Mouse (Mus musculus) adrenal gland, postnatal 25 days (tissue): ENCODE results near the gene Ccdc170. TPM values are rescaled to one million over a fixed set of nuclear protein-coding genes. Genes with fewer than 3 reads are reported as not detected.
"Not testable (repeated sequence)": the region's sequence is repeated elsewhere in the genome, so short reads cannot be mapped to it uniquely, and the experiment has no call there.

Experiments used
- DNase-seq: peaks from one replicate; pipeline ENCODE4 v3.0.0; 2021; ENCODE audit warnings: mixed read lengths
- long read RNA-seq: library from polyadenylated mRNA; stranded (forward); transcript quantifications from one replicate; pipeline ENCODE4 v2.0.0, GENCODE M21; 2021
- total RNA-seq: library from RNA; stranded (reverse); gene quantifications from 2 replicates; pipeline ENCODE4 v1.2.3, GENCODE M21; 2021

The Ccdc170 gene
- 2.0 TPM in 1 of 2 replicates, not detected in the other for total RNA-seq
- long read RNA-seq: 0 reads

GRCm38 (mm10) chr10:4482355-4482754 lies at the start of gene Ccdc170:
TSS of gene Ccdc170 (plus strand) at chr10:4482502.
- peak; percentile 15 for DNase-seq

- DNase-seq: no peak
These were observed 49.1 kb upstream of the Ccdc170 start for GRCm38 (mm10) chr10:4432996-4433755.

- DNase-seq: not testable (repeated sequence)
These were observed 48.4 kb upstream of the Ccdc170 start for GRCm38 (mm10) chr10:4433871-4434270.

DNA sequence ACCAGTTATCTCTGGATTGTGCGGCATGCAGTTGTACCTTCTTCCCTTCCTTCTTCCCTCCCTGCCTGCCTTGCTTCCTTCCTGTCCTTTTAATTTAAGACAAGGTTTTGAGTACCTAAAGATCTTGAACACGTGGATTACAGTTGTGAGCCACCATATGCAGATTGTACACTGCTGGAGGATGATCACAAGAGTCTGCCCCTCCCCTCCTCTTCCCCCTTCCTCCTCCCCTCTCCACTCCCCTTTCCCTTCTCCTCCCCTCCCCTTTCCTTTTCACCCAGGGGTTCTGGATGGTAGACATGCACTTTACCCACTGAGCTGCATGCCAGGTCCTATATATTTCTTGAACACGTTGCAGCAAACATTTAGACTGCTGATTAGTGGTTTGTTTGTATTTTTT lies 46.9 kb upstream of the Ccdc170 start:
- no peak for DNase-seq

DNA sequence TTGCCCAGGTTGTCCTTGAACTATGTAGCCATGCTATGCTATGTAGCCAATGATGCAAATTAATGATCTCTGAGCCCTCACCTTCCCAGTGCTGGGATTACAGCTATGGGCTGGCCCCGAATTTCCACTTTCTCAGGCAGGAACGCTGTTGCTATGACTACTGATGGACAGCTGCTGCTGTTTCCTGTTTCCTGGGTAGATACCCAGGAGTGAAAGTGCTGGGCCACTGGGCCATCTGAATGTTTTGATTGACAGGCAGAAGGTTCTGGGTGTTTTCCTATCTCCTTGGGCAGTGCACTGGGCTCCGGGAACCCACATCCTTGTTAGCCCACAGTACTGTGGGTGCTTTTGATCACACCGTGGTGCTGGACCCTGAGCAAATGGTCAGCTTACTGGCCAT lies 25.9 kb upstream of the Ccdc170 start:
- no peak for DNase-seq

- DNase-seq: no peak
These were observed 22.1 kb upstream of the Ccdc170 start for GRCm38 (mm10) chr10:4460201-4460600.

GRCm38 (mm10) chr10:4465799-4466198 lies 16.5 kb upstream of the Ccdc170 start:
- no peak for DNase-seq

GRCm38 (mm10) chr10:4469406-4469805 lies 12.9 kb upstream of the Ccdc170 start:
- DNase-seq: no peak

DNA sequence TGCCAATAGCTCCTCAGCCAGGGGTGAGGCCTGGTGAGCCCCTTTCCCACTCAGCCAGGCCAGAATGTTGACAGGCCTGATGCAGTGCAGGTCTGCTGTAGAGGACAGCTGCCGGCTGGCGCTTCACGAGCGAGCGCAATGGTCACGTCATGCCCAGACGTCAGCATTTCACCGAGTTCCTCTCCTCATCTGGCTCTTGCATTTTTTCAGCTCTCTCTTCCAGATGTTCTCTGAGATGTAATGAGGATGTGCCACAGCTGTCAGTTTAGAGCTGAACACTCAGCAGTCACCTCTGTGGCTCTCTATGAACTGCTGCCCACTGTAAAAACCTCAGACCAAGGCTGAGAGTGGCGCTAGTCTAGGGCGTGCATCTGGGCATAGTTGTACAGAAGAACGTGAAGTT lies 8.7 kb upstream of the Ccdc170 start:
- DNase-seq: no peak

DNA sequence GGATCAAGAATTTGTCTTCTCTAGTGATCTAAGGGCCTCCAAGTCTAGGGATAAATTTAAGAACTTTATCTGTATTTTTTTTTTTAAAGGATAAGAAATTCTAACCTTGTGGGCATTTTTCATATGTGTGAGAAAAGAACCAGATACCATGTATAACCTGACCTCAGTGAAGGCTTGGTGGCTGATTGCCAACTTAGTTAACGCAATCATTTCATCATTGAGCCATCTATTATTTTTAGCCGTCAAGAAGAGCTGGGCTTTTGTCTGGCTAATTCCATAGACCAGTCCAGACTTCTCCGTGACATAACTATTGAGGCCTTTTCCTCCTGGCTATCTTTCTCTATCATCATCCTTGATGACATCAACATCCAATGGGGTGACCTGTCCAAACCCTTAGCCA lies 6.9 kb upstream of the Ccdc170 start:
- no peak for DNase-seq

GRCm38 (mm10) chr10:4476604-4477003 lies 5.7 kb upstream of the Ccdc170 start:
- DNase-seq: no peak

DNA sequence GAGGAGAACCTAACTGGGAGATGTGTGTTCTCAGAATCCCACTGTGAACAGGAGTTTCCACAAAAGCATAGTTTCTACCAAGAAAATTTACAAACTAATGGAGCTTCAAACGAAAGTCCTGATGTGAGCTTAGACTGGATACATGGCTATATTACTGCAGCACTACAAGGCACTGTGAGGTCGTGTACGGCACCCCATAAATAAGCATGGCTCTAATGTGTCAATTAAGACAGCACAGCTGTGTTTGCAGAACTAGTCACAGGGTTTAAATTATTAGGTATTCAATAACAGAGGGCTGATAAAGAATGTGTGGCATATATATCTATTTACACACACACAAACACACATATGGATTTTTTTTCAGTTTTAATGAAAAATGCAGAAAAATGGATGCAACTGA lies 1.4 kb upstream of the Ccdc170 start:
- DNase-seq: no peak

DNA sequence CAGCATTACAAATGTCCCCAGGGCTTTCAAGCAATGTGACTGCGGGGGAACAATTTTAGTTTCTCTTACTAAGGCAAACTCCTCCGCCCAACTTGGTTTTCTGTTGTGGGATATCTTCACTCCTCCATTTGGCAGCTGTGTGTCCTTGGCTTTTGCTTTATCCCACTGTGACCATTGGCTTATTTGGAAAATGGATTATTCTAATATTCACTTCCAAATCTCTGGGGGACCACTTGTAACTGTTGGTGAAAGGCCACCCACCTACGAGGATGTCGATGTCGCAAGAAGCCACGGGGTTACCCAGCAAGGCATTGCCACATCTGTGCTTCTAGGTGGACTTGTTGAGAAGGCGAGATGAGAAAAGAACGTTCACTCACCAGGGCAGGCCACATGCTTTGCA lies 607 bp upstream of the Ccdc170 start:
- peak; percentile 24 for DNase-seq

DNA sequence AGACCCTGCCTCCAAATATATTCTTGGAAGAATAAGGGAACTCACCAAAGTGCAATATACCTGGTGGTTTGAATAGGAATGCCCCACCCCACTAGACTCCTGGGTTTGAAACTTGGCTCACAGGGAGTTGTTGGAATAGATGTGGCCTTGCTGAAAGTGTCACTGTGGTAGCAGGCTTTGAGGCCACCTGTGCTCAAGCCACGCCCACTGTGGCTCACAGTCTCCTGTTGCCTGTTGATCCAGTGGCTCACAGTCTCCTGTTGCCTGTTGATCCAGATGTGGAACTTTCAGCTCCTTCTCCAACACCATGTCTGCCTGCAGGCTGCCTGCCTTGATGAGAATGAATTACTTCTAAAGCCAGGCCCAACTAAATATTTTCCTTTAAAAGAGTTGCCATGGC lies 1.5 kb downstream of the Ccdc170 start:
- DNase-seq: no peak

- no peak for DNase-seq
These were observed 2.7 kb downstream of the Ccdc170 start for GRCm38 (mm10) chr10:4484986-4485385.

- DNase-seq: no peak
These were observed 7.6 kb downstream of the Ccdc170 start for GRCm38 (mm10) chr10:4489865-4490264.

DNA sequence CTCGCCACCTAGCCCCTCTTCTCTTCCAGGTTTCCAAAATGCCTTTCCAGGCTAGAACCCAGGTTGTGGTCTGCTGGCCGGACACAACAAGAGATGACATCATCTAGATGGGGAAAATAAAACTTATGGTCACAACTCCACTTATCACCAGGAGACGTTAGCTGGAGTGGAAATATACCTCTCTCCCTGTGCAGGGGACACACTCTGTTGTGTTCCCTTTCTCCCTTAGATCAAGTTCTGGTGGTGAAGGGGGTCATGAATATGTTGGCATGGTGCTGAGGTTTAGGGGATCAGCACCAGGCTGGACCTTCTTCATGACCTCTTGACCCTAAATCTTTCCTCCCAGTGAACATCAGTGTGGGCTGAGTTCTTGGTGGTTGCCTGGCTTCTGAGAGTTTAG lies 9.0 kb downstream of the Ccdc170 start:
- no peak for DNase-seq

GRCm38 (mm10) chr10:4492045-4492444 lies 9.7 kb downstream of the Ccdc170 start:
- DNase-seq: no peak

DNA sequence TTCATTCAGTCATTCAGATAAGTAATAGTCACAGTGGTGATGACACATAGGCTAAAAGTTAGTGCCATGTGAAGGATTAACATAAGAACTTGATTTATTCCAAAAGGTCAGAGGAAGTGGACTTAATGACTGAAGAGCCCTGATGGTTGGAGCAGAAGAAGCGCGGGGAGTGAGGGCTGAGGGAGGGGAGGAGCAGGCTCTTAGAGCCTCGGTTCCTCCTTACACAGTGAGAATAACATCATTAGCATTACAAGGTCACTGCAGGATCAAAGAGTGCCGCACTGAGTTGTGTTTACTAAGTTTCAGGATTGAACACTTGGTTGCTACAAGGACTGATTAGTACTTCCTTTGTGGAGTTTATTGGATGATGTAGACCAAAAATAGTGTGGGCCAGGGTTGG lies 10.6 kb downstream of the Ccdc170 start:
- DNase-seq: no peak

DNA sequence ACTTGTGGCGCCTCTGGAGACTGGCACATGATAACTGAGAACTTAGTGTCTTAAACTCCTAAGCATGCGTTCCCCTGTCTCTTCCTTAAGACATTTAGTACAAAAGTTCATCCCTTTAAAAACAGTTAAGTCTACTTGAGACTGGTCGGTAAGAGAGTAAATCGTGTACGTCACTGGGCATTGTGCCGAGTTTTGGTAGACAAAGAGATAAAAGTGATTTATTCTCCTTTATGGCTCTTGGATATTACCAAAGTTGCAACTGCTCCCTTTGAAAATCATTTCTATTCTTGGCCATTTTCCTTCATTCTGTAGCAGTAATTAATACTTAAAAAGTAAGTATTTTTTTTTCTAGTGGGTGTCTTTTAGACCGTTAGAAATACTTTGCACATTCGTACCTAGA lies 20.9 kb downstream of the Ccdc170 start:
- DNase-seq: peak; percentile 33

- DNase-seq: no peak
These were observed 30.4 kb downstream of the Ccdc170 start for GRCm38 (mm10) chr10:4512725-4513124.

- no peak for DNase-seq
These were observed 35.3 kb downstream of the Ccdc170 start for GRCm38 (mm10) chr10:4517614-4518013.

- no peak for DNase-seq
These were observed 37.3 kb downstream of the Ccdc170 start for GRCm38 (mm10) chr10:4519645-4520044.

- no peak for DNase-seq
These were observed 38.2 kb downstream of the Ccdc170 start for GRCm38 (mm10) chr10:4520394-4521102.
